Mouse (Mus musculus): ENCODE measurements around the gene Tmcc3.
A peak's percentile ranks its signal among the peaks of the same experiment; 100 is the strongest.

The Tmcc3 gene

GRCm38 (mm10) chr10:94333328-94333727 lies 21.6 kb downstream of the Tmcc3 start:
- no peak for DNase-seq

- no peak for DNase-seq
Measured at GRCm38 (mm10) chr10:94335047-94335446, 23.3 kb downstream of the Tmcc3 start.

- no peak for DNase-seq
Measured at GRCm38 (mm10) chr10:94336071-94336470, 24.3 kb downstream of the Tmcc3 start.

- no peak for DNase-seq
Measured at GRCm38 (mm10) chr10:94341501-94341900, 29.8 kb downstream of the Tmcc3 start.

GRCm38 (mm10) chr10:94342256-94342655 lies 30.5 kb downstream of the Tmcc3 start:
- no peak for DNase-seq

- no peak for DNase-seq
Measured at GRCm38 (mm10) chr10:94343581-94343980, 31.8 kb downstream of the Tmcc3 start.

- DNase-seq, result no peak
Measured at GRCm38 (mm10) chr10:94344631-94345417, 33.1 kb downstream of the Tmcc3 start.

GRCm38 (mm10) chr10:94345509-94346252 lies 33.9 kb downstream of the Tmcc3 start:
- no peak for DNase-seq

- no peak for DNase-seq
Measured at GRCm38 (mm10) chr10:94346596-94346995, 34.8 kb downstream of the Tmcc3 start.

GRCm38 (mm10) chr10:94347296-94347695 lies 35.5 kb downstream of the Tmcc3 start:
- no peak for DNase-seq

- no peak for DNase-seq
Measured at GRCm38 (mm10) chr10:94347959-94348358, 36.2 kb downstream of the Tmcc3 start.

GRCm38 (mm10) chr10:94350207-94350606 lies 38.5 kb downstream of the Tmcc3 start:
- DNase-seq, result no peak

GRCm38 (mm10) chr10:94350896-94351661 lies 39.3 kb downstream of the Tmcc3 start:
- DNase-seq, result no peak

- no peak for DNase-seq
Measured at GRCm38 (mm10) chr10:94352172-94352876, 40.6 kb downstream of the Tmcc3 start.

- DNase-seq, result no peak
Measured at GRCm38 (mm10) chr10:94352877-94353853, 41.4 kb downstream of the Tmcc3 start.

- DNase-seq, result no peak
Measured at GRCm38 (mm10) chr10:94354005-94354404, 42.3 kb downstream of the Tmcc3 start.

GRCm38 (mm10) chr10:94354427-94354826 lies 42.7 kb downstream of the Tmcc3 start:
- DNase-seq, result no peak

GRCm38 (mm10) chr10:94356504-94357169 lies 44.9 kb downstream of the Tmcc3 start:
- DNase-seq, result peak; percentile 64

GRCm38 (mm10) chr10:94360664-94361063 lies 48.9 kb downstream of the Tmcc3 start:
- no peak for DNase-seq

GRCm38 (mm10) chr10:94371293-94371692 lies 59.5 kb downstream of the Tmcc3 start:
- DNase-seq, result no peak

GRCm38 (mm10) chr10:94376941-94377340 lies 65.2 kb downstream of the Tmcc3 start:
- no peak for DNase-seq
